Mouse (Mus musculus) C2C12 (cell line): ENCODE data around the gene Car2.

Experiments used
- CEBPB ChIP-seq: IDR thresholded peaks from one replicate; pipeline ENCODE4 v1.6.1; 2011; ENCODE audit warnings: low read depth, mild to moderate bottlenecking, control low read depth, moderate library complexity
- CTCF ChIP-seq: IDR thresholded peaks from one replicate; pipeline ENCODE4 v1.5.1; 2011; ENCODE audit not compliant: control insufficient read depth, insufficient read depth, insufficient read length
- FOSL1 ChIP-seq: IDR thresholded peaks from one replicate; pipeline ENCODE4 v1.8.0; 2011; ENCODE audit warnings: mild to moderate bottlenecking, low read length; ENCODE audit not compliant: poor library complexity, insufficient read depth, severe bottlenecking
- MAX ChIP-seq: IDR thresholded peaks from one replicate; pipeline ENCODE4 v1.6.1; 2011; ENCODE audit warnings: mild to moderate bottlenecking, control low read depth
- MYOD1 ChIP-seq: IDR thresholded peaks from one replicate; pipeline ENCODE4 v1.6.1; 2011; ENCODE audit warnings: low read depth; ENCODE audit not compliant: control insufficient read depth, insufficient read length

DNA sequence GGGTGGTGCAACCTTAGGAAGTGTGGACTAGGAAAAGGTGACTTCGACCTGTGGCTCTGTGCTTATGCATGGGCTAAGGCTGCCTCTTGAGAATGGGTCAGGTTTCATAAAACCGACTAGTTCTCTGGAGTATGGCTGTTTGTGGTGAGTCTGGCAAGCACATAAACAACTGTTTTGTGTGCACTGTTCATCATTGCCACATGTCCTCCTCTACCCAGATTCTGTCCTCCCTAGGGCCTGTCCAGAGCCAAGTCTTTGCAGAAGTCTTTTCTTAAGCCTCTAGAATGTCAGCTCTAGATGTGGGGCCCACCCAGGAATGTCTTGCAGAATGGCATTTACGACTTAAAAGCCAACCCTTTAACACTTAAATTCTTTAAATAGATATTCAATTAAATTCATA is 28.2 kb upstream of the Car2 start:
- TF ChIP-seq CTCF (no peak), FOSL1 (no peak), MYOD1 (no peak), MAX (no peak), CEBPB (no peak)
